Mouse (Mus musculus) myocyte (in vitro differentiated cells): ENCODE data around the gene Cask.

Experiments
- MYOG ChIP-seq, 3 experiments: IDR thresholded peaks; one replicate each; pipeline ENCODE4 v1.6.1; 2011; ENCODE audit warnings: control low read depth in 2 of 3, low read depth in 2 of 3, mild to moderate bottlenecking in 2 of 3; ENCODE audit not compliant: insufficient read length in 2 of 3, control insufficient read depth in 1 of 3, insufficient read depth in 1 of 3
- POLR2A ChIP-seq: IDR thresholded peaks from one replicate; pipeline ENCODE4 v1.6.1; 2011; ENCODE audit warnings: low read depth, mild to moderate bottlenecking, control low read depth, moderate library complexity; ENCODE audit not compliant: insufficient read length
- POLR2AphosphoS2 ChIP-seq: IDR thresholded peaks from one replicate; pipeline ENCODE4 v1.6.1; 2011; ENCODE audit warnings: low read depth, control low read depth; ENCODE audit not compliant: insufficient read length
- TCF12 ChIP-seq: IDR thresholded peaks from one replicate; pipeline ENCODE4 v1.6.1; 2011; ENCODE audit warnings: mild to moderate bottlenecking, control low read depth; ENCODE audit not compliant: poor library complexity, insufficient read depth, severe bottlenecking
- TCF3 ChIP-seq: IDR thresholded peaks from one replicate; pipeline ENCODE4 v1.6.1; 2011; ENCODE audit warnings: low read depth, control low read depth; ENCODE audit not compliant: insufficient read length
- USF1 ChIP-seq: IDR thresholded peaks from one replicate; pipeline ENCODE4 v1.6.1; 2011; ENCODE audit warnings: low read depth, mild to moderate bottlenecking, control low read depth, moderate library complexity

GRCm38 (mm10) chrX:13636398-13636797 lies 214.8 kb downstream of the Cask start:
- no peak for TF ChIP-seq TCF3
- TF ChIP-seq TCF12 = no peak
- no peak for TF ChIP-seq POLR2A
- TF ChIP-seq USF1 = no peak
- no peak for TF ChIP-seq MYOG (IDR thresholded peaks at IDR 0.05; ENCODE audit: control insufficient read depth in 1 of 3, insufficient read depth in 1 of 3, insufficient read length in 2 of 3, low read depth in 2 of 3)
- no peak for TF ChIP-seq POLR2AphosphoS2
